Mouse (Mus musculus) stomach, embryonic 15.5 days (tissue): ENCODE results near the gene Nme8. TPM values are rescaled to one million over a fixed set of nuclear protein-coding genes. Genes with fewer than 3 reads are reported as not detected.

Experiments
- ATAC-seq: fragments of 200-750 bp; cut with Nextera tagmentation; 2 replicates; pipeline ENCODE4 v1.8.0; 2017; ENCODE audit warnings: low read depth, moderate number of reproducible peaks, moderate TSS enrichment; ENCODE audit not compliant: insufficient read depth, low FRiP score
- H3K27ac ChIP-seq: fragments of 300-500 bp; sonication (generic); 2 replicates; pipeline ENCODE4 v1.5.1; 2015; ENCODE audit warnings: mild to moderate bottlenecking, inconsistent platforms
- H3K27me3 ChIP-seq: fragments of 300-500 bp; sonication (generic); replicated peaks from 2 replicates; pipeline ENCODE4 v1.6.1; 2015; ENCODE audit warnings: inconsistent platforms
- H3K36me3 ChIP-seq: fragments of 300-500 bp; sonication (generic); 2 replicates; pipeline ENCODE4 v1.6.1; 2015; ENCODE audit warnings: inconsistent platforms
- H3K4me1 ChIP-seq: fragments of 300-500 bp; sonication (generic); 2 replicates; pipeline ENCODE4 v1.6.1; 2015; ENCODE audit warnings: inconsistent platforms
- H3K4me2 ChIP-seq: fragments of 300-500 bp; sonication (generic); 2 replicates; pipeline ENCODE4 v1.6.1; 2015; ENCODE audit warnings: mild to moderate bottlenecking, inconsistent platforms
- H3K4me3 ChIP-seq: fragments of 300-500 bp; sonication (generic); replicated peaks from 2 replicates; pipeline ENCODE4 v1.5.1; 2015; ENCODE audit warnings: inconsistent platforms
- H3K9ac ChIP-seq: fragments of 300-500 bp; sonication (generic); 2 replicates; pipeline ENCODE4 v1.6.1; 2015; ENCODE audit warnings: inconsistent platforms
- H3K9me3 ChIP-seq: fragments of 300-500 bp; sonication (generic); 2 replicates; pipeline ENCODE4 v1.6.1; 2016; ENCODE audit warnings: inconsistent platforms
- WGBS: fragments of 180-500 bp; shearing (Covaris S2); methylation state at CpG from one replicate; pipeline ENCODE4 v1.1.7; 2015; 5-methylcytosine and 5-hydroxymethylcytosine counted together
- polyA plus RNA-seq: library from polyadenylated mRNA; unstranded; fragments of >200 nt; fragmentation: Nextera tagmentation; extraction: Ambion mirVana; gene quantifications from 2 replicates; pipeline ENCODE4 v1.2.1, GENCODE M21; 2015

Gene Nme8
- polyA plus RNA-seq, 1 experiment from 2014 or later: not detected

DNA sequence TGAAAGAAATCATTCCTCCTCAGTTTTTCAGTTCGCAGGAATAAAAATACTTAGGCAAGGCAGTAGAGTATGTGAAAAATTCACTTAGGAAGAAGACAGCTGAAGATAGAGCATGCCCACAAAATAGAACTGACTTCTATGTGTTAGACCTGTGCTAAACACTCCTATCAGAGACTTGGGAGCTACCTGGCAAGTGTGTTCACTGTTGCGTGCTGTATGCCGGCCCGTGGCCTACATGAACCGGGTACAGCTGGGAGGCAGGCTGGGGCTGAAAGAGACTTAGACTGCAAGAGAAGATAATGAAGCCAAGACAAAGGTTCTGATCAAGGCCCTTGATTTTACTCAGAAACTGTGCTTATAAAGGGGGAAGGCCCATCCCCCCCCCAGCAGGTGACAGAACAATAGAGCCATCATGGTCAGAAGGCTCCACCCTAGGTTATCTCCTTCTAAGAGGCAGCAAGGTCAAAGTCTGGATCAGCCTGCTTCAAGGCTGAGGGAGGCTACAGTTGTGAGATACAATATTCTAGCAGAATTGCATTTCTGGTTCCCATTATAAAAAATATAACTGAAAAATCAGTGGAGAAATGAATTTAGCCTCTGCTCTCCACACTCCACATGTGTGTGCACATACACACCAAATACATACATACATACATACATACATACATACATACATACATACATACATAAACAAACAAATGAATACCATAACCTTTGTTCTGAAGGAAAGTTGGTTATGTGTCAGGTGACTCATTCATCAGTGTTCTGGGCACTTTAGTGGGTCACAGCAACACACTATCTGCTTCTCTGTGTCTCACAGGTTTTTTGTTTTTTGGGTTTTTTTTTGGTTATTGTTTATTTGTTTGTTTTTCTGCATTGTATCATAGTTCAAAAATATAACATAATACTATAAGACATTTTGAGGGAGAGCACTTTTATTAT is 66.6 kb downstream of the Nme8 start:
- H3K27me3 ChIP-seq: no peaks in the 10 kb centered on the region
- H3K4me1 ChIP-seq: no peaks in the 10 kb centered on the region
- H3K36me3 ChIP-seq: no peaks in the 10 kb centered on the region
- ATAC-seq: no peak
- H3K4me2 ChIP-seq: no peak overlapping the region
- H3K4me3 ChIP-seq: no peak overlapping the region
- H3K9me3 ChIP-seq: no peaks in the 10 kb centered on the region
- H3K9ac ChIP-seq: no peak overlapping the region
- 86% methylated on average over 5 of the region's 5 CpGs for WGBS
- no peak overlapping the region for H3K27ac ChIP-seq

DNA sequence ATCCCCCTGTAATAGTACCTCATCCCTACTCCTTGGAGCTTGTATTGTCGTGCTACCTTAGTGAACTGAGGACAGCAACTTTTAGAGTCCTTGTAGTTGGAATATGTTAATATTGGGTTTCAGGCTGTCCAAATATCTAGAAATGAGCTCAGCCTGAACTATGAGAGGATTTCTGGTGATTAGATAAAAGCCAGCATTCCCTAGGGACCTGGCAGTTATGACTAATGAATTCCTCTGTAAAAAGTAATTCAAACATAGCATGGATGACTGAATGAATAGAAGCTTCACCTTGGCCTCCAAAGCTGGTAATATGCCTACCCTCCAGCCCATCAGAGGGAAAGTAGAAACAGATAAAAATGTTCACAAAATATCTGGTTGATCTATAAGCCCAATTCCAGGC is 71.1 kb downstream of the Nme8 start:
- Histone ChIP-seq H3K36me3 (no peaks in the 10 kb centered on the region), H3K9ac (no peak overlapping the region), H3K4me1 (peaks cover 13% of the 10 kb centered on the region), H3K9me3 (no peaks in the 10 kb centered on the region), H3K27me3 (peaks cover 10% of the 10 kb centered on the region; the same call in 1 of the 2 replicates), H3K4me2 (no peak overlapping the region), H3K4me3 (no peak overlapping the region), H3K27ac (no peak overlapping the region)
- WGBS: 60% methylated on average over 1 of the region's 1 CpGs
- no peak for ATAC-seq

DNA sequence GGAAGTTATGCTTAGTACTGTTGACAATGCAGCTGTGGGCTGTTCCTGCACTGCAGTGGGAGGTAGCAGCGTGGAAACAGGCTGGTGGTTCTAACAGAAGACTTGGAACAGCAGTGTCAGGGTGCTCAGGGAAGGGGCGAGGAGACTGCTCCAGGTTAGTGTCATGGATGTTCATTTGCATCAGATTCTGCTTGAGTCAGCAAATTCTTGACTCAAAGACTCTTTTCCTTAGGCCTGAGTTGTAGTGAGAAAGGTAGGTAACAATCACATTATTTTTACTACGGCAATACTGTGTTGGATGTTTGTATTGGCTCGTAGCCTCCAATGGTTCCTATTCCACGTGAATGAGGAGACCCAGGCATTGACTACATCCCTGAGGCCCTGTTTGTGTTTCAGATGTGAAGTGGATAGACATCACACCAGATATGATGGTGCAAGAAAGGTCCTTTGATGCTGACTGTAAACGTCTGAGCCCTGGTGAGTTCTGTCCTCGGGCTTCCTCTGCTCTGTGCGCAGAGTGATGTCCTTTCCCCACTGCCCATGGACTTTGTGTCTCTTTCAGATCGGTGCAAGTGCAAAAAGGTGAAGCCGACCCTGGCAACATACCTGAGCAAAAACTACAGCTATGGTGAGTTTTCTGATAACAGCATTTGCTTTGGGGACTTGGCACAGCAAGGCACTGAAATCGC is 72.8 kb downstream of the Nme8 start:
- H3K4me2 ChIP-seq: no peak overlapping the region
- peaks cover 10% of the 10 kb centered on the region; the same call in 1 of the 2 replicates for H3K27me3 ChIP-seq
- 85% methylated on average over 11 of the region's 11 CpGs for WGBS

GRCm38 (mm10) chr13:19623228-19623905 is 74.2 kb downstream of the Nme8 start:
- H3K4me1 ChIP-seq: peaks cover 13% of the 10 kb centered on the region
- no peaks in the 10 kb centered on the region for H3K36me3 ChIP-seq
- H3K27me3 ChIP-seq: peaks cover 10% of the 10 kb centered on the region; the same call in 1 of the 2 replicates
- no peak overlapping the region for H3K27ac ChIP-seq
- H3K4me3 ChIP-seq: peak overlapping the region; percentile 47
- 0 out of 2 replicates have a peak, but pooled peaks have one; percentile 6 for ATAC-seq
- H3K9ac ChIP-seq: no peak overlapping the region
- 27% methylated on average over 30 of the region's 30 CpGs for WGBS
- H3K4me2 ChIP-seq: peak overlapping the region; percentile 92
- no peaks in the 10 kb centered on the region for H3K9me3 ChIP-seq

More for the DNA sequence above, 72.8 kb downstream of the Nme8 start:
- no peaks in the 10 kb centered on the region for H3K9me3 ChIP-seq
- no peak for ATAC-seq
- H3K27ac ChIP-seq: no peak overlapping the region
- H3K4me1 ChIP-seq: peaks cover 13% of the 10 kb centered on the region
- H3K36me3 ChIP-seq: no peaks in the 10 kb centered on the region
- H3K9ac ChIP-seq: no peak overlapping the region
- no peak overlapping the region for H3K4me3 ChIP-seq

DNA sequence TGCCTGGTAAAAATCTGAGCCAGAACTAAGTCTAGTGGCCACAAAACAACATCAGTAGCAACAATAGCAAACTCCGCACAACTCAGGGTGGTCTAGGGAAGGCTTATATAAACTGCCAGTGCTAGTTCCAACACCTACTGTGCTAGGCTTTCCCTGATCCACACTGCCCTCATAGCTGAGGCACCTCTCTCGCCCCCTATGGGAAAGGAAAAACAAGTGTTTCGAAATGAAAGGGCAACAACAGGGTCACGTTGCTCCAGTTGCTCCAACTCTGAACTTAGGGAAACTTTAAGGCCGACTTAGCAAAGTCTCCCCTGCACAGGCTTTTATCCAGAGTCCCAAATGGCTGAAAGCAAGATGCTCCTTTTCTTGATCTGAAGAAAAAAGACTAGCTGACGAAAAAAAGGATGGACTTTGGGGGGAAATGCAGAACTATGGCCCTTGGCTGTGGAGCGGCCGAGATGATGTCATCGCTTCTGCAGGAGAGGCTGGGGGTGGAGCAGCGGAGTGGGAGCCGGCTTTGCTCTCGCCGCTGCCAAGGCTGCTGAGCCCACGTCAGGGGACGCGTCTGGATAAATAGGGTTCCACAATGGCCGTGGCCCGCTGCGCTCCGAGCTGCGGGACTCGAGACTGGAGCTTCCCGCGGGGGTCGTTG is 74.9 kb downstream of the Nme8 start, which contains the start of gene Sfrp4:
Gene Sfrp4, plus strand, starts transcription at position 532 of the 655 bp plus-strand sequence.
- H3K27me3 ChIP-seq: peaks cover 10% of the 10 kb centered on the region; the same call in 1 of the 2 replicates
- peak within 1 kb of the TSS; percentile 47 for H3K4me3 ChIP-seq
- H3K36me3 ChIP-seq: no peaks in the 10 kb centered on the region
- peak within 1 kb of the TSS; percentile 92 for H3K4me2 ChIP-seq
- H3K27ac ChIP-seq: no peak within 1 kb of the TSS
- peaks cover 13% of the 10 kb centered on the region for H3K4me1 ChIP-seq
- H3K9ac ChIP-seq: no peak within 1 kb of the TSS
- no peaks in the 10 kb centered on the region for H3K9me3 ChIP-seq
- ATAC-seq: peak; percentile 71; the same call in 1 of the 2 replicates
- 5% methylated on average over 25 of the region's 25 CpGs for WGBS

DNA sequence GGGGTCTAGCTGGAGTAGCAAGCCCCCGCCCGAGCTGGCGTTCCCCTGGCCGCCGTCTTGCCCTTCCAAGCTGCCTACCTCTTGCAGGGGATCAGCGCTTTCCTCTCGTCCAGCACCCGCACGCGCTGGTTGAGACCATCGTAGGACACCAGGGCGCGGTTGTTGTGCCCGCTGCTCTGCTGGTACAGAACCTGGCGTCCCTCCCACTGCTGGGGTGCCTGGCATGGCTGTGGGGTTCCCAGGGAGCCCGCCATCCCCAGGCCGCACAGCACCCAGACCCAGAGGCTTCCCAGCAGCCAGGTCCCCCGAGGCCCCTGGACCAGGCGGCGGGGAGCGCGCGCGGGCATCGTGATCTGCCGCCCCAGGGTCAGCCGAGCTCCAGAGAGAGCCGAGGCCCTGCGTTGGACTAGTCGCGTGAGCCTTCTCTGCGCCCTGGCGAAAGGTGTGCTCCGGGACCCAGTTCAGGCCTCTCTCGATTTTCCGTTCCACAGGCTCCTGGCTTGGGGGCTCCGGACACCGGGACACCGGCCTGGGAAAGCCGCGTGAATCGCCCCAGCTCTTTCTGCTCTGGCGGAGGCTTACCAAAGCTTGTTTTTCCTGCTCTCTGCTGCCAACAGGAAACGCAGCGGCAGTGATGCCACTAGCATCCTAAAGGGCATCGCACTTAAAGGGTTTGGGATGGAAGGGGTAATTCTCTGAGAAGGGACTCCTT is 78.2 kb downstream of the Nme8 start, which contains the start of gene Epdr1:
Gene Epdr1, minus strand, starts transcription at position 712 of the 712 bp plus-strand sequence.
- Histone ChIP-seq H3K9ac (peak within 1 kb of the TSS; percentile 69), H3K9me3 (no peaks in the 10 kb centered on the region), H3K27ac (peak within 1 kb of the TSS; percentile 26; the same call in 1 of the 2 replicates), H3K36me3 (no peaks in the 10 kb centered on the region), H3K4me2 (peak within 1 kb of the TSS; percentile 98), H3K4me1 (peaks cover 13% of the 10 kb centered on the region), H3K4me3 (peak within 1 kb of the TSS; percentile 63), H3K27me3 (peaks cover 10% of the 10 kb centered on the region; the same call in 1 of the 2 replicates)
- WGBS: under 1% methylated on average over 46 of the region's 46 CpGs
- peak; percentile 75 for ATAC-seq

DNA sequence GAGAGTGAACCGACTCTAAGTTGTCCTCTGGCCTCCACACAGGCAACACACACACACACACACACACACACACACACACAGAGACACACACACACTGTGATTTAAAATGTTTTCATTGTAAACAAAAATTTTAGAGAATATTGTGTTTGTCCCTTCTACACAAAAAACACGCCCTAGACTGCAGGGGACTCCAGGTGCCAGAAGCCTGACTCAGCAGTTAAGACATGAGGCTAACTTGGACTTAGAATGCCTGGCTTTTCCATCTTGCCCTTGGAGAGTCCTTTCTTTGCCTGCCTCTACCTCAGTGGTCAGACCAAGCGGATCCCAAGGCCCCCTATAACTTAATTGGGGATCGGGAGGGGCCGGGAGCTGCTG is 78.8 kb downstream of the Nme8 start:
- Histone ChIP-seq H3K9ac (peak overlapping the region; percentile 69), H3K27me3 (peaks cover 10% of the 10 kb centered on the region; the same call in 1 of the 2 replicates), H3K36me3 (no peaks in the 10 kb centered on the region), H3K9me3 (no peaks in the 10 kb centered on the region), H3K27ac (no peak overlapping the region; the same call in 1 of the 2 replicates), H3K4me1 (peaks cover 13% of the 10 kb centered on the region), H3K4me3 (peak overlapping the region; percentile 63), H3K4me2 (peak overlapping the region; percentile 98)
- peak; percentile 44; the same call in 1 of the 2 replicates for ATAC-seq
- WGBS: 14% methylated on average over 5 of the region's 5 CpGs

- no peaks in the 10 kb centered on the region for H3K36me3 ChIP-seq
- no peak overlapping the region for H3K4me3 ChIP-seq
- H3K27ac ChIP-seq: no peak overlapping the region
- H3K27me3 ChIP-seq: peaks cover 2% of the 10 kb centered on the region; the same call in 1 of the 2 replicates
- ATAC-seq: no peak
- 87% methylated on average over 4 of the region's 4 CpGs for WGBS
- no peak overlapping the region for H3K4me2 ChIP-seq
- H3K9me3 ChIP-seq: no peaks in the 10 kb centered on the region
- peaks cover 6% of the 10 kb centered on the region for H3K4me1 ChIP-seq
- H3K9ac ChIP-seq: no peak overlapping the region
These were observed 79.5 kb downstream of the Nme8 start for GRCm38 (mm10) chr13:19618081-19618480.

DNA sequence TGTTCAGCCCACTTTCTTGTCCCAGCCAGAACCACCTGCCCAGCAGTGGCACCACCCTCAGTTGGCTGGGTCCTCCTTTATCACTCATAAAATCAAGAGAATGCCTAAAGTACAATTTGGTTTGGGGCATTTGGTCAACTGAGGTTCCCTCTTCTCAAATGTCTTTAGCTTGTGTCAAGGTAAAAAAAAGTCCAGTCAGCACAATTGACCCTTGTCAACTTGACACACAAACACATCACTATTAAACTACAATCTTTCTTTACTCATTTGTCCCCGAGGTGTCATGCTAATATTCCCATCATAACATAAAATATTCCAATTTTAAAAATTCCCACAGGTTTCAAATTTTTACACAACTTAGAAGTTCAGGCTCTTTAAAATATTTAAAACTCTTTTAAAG is 83.3 kb downstream of the Nme8 start:
- Histone ChIP-seq H3K4me1 (no peaks in the 10 kb centered on the region), H3K9me3 (no peaks in the 10 kb centered on the region), H3K4me2 (no peak overlapping the region), H3K27ac (no peak overlapping the region), H3K4me3 (no peak overlapping the region), H3K27me3 (no peaks in the 10 kb centered on the region), H3K36me3 (no peaks in the 10 kb centered on the region), H3K9ac (no peak overlapping the region)
- 80% methylated on average over 1 of the region's 1 CpGs for WGBS
- ATAC-seq: no peak

- no peak overlapping the region for H3K4me3 ChIP-seq
- no peaks in the 10 kb centered on the region for H3K36me3 ChIP-seq
- H3K9me3 ChIP-seq: no peaks in the 10 kb centered on the region
- 70% methylated on average over 1 of the region's 1 CpGs for WGBS
- H3K4me1 ChIP-seq: no peaks in the 10 kb centered on the region
- ATAC-seq: no peak
- H3K27ac ChIP-seq: no peak overlapping the region
- no peaks in the 10 kb centered on the region for H3K27me3 ChIP-seq
- H3K4me2 ChIP-seq: no peak overlapping the region
- H3K9ac ChIP-seq: no peak overlapping the region
These were observed 84.2 kb downstream of the Nme8 start for GRCm38 (mm10) chr13:19613426-19613825.
